Mouse (Mus musculus) C2C12 (cell line): Measurements from ENCODE around the gene Fam117a. TPM values are rescaled to one million over a fixed set of nuclear protein-coding genes. Genes with fewer than 3 reads are reported as not detected.

ENCODE experiments used
- H3K27me3 ChIP-seq: one replicate; pipeline ENCODE4 v1.6.1; 2011; ENCODE audit not compliant: control insufficient read depth, insufficient read depth, insufficient read length
- H3K36me3 ChIP-seq: one replicate; pipeline ENCODE4 v1.6.1; 2011; ENCODE audit not compliant: control insufficient read depth, insufficient read depth
- H3K4me3 ChIP-seq: one replicate; pipeline ENCODE4 v1.5.1; 2011; ENCODE audit warnings: mild to moderate bottlenecking, control low read depth; ENCODE audit not compliant: poor library complexity, insufficient read depth, severe bottlenecking
- H3K79me2 ChIP-seq: one replicate; pipeline ENCODE4 v1.6.1; 2011; ENCODE audit not compliant: control insufficient read depth, insufficient read depth
- H3K79me3 ChIP-seq: one replicate; pipeline ENCODE4 v1.6.1; 2011; ENCODE audit warnings: low read depth, control low read depth
- H3ac ChIP-seq: one replicate; pipeline ENCODE3; 2011; ENCODE audit warnings: low read depth; ENCODE audit not compliant: control insufficient read depth, insufficient read length
- CEBPB ChIP-seq: IDR thresholded peaks from one replicate; pipeline ENCODE4 v1.6.1; 2011; ENCODE audit warnings: low read depth, mild to moderate bottlenecking, control low read depth, moderate library complexity
- CTCF ChIP-seq: IDR thresholded peaks from one replicate; pipeline ENCODE4 v1.5.1; 2011; ENCODE audit not compliant: control insufficient read depth, insufficient read depth, insufficient read length
- FOSL1 ChIP-seq: IDR thresholded peaks from one replicate; pipeline ENCODE4 v1.8.0; 2011; ENCODE audit warnings: mild to moderate bottlenecking, low read length; ENCODE audit not compliant: poor library complexity, insufficient read depth, severe bottlenecking
- MAX ChIP-seq: IDR thresholded peaks from one replicate; pipeline ENCODE4 v1.6.1; 2011; ENCODE audit warnings: mild to moderate bottlenecking, control low read depth
- MYOD1 ChIP-seq: IDR thresholded peaks from one replicate; pipeline ENCODE4 v1.6.1; 2011; ENCODE audit warnings: low read depth; ENCODE audit not compliant: control insufficient read depth, insufficient read length
- MYOG ChIP-seq: IDR thresholded peaks from one replicate; pipeline ENCODE4 v1.6.1; 2011; ENCODE audit not compliant: control insufficient read depth, insufficient read length; ENCODE audit errors: extremely low read depth
- USF1 ChIP-seq: IDR thresholded peaks from one replicate; pipeline ENCODE4 v1.6.1; 2011; ENCODE audit warnings: low read depth, mild to moderate bottlenecking, control low read depth, moderate library complexity
- polyA plus RNA-seq: library from polyadenylated mRNA; unstranded; fragments of >200 nt; fragmentation: generic; extraction: Trizol; gene quantifications from one replicate; pipeline ENCODE4 v1.2.1, GENCODE M21; 2012; ENCODE audit warnings: missing spikeins

The Fam117a gene
- polyA plus RNA-seq, 1 experiment: 7.7 TPM

GRCm38 (mm10) chr11:95371182-95371581 is 34.4 kb downstream of the Fam117a start:
- TF ChIP-seq MYOD1 (no peak), CTCF (no peak), CEBPB (no peak), USF1 (no peak), MYOG (no peak), FOSL1 (no peak), MAX (no peak)
- Histone ChIP-seq H3K79me3 (no peaks in the 10 kb centered on the region), H3K4me3 (no peak overlapping the region), H3K36me3 (no peaks in the 10 kb centered on the region), H3K79me2 (no peaks in the 10 kb centered on the region), H3K27me3 (no peaks in the 10 kb centered on the region), H3ac (no peak overlapping the region)

DNA sequence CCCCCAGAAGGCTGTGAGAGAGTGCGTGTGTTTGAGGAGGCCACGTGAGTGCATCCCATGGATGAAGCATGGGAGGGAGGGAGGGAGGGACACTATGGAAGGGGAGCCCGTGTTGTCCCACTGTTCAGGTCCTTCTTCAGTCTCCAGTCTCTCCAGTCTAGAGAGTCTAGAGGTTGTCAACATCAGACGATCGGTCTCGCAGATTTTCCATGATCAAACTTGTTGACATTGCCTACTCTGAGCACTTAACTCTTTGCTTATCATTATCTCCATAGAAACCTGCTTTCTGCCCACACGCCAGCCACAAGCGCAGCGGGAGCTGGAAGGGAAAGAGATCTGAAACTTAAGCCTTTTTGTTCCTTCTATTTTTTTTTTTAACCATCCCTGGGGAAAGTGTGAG is 42.1 kb downstream of the Fam117a start:
- Histone ChIP-seq H3K36me3 (no peaks in the 10 kb centered on the region), H3K79me2 (no peaks in the 10 kb centered on the region), H3K79me3 (no peaks in the 10 kb centered on the region), H3K27me3 (no peaks in the 10 kb centered on the region), H3K4me3 (no peak overlapping the region), H3ac (no peak overlapping the region)
- TF ChIP-seq MYOD1 (no peak), USF1 (no peak)

GRCm38 (mm10) chr11:95379552-95379951 is 42.7 kb downstream of the Fam117a start:
- no peaks in the 10 kb centered on the region for H3K36me3 ChIP-seq
- no peaks in the 10 kb centered on the region for H3K79me3 ChIP-seq
- TF ChIP-seq FOSL1: no peak
- TF ChIP-seq MYOG: no peak
- TF ChIP-seq MYOD1: no peak
- TF ChIP-seq USF1: no peak
- no peak for TF ChIP-seq MAX
- no peak for TF ChIP-seq CEBPB
- TF ChIP-seq CTCF: no peak
- no peak overlapping the region for H3K4me3 ChIP-seq
- H3K79me2 ChIP-seq: no peaks in the 10 kb centered on the region
- no peaks in the 10 kb centered on the region for H3K27me3 ChIP-seq
- H3ac ChIP-seq: no peak overlapping the region

DNA sequence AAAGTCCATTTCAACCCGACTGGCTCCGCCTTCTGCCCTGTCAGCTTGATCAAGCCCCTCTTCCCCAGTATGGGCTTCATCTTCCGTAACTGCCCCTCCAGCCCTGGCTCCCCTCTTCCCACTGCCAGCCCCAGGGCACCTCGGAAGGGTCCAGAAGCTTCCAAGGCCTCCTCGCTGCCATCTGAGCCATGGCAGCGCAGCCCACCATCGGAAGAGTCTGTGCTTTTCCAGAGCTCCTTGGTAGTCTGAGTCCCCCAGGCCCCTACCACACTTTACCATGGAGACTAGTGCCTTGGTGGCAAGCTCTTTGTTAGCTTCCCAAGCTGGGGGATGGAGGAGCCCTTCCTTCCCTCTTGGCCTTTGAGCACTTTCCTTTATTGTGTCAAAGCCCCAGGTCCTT is 43.9 kb downstream of the Fam117a start:
- no peaks in the 10 kb centered on the region for H3K27me3 ChIP-seq
- no peak overlapping the region for H3K4me3 ChIP-seq
- peaks cover 10% of the 10 kb centered on the region for H3K79me2 ChIP-seq
- TF ChIP-seq CTCF: no peak
- TF ChIP-seq USF1: no peak
- no peak for TF ChIP-seq MYOD1
- TF ChIP-seq FOSL1: no peak
- no peaks in the 10 kb centered on the region for H3K36me3 ChIP-seq
- peaks cover 8% of the 10 kb centered on the region for H3K79me3 ChIP-seq
- no peak overlapping the region for H3ac ChIP-seq

GRCm38 (mm10) chr11:95381146-95381545 is 44.3 kb downstream of the Fam117a start:
- Histone ChIP-seq H3K79me2 (peaks cover 15% of the 10 kb centered on the region), H3ac (no peak overlapping the region), H3K27me3 (no peaks in the 10 kb centered on the region), H3K4me3 (no peak overlapping the region), H3K79me3 (peaks cover 12% of the 10 kb centered on the region), H3K36me3 (no peaks in the 10 kb centered on the region)
- TF ChIP-seq USF1: no peak

- H3K4me3 ChIP-seq: no peak overlapping the region
- H3K27me3 ChIP-seq: no peaks in the 10 kb centered on the region
- peaks cover 16% of the 10 kb centered on the region for H3K79me3 ChIP-seq
- no peak for TF ChIP-seq MAX
- TF ChIP-seq MYOD1: no peak
- no peak for TF ChIP-seq FOSL1
- no peak for TF ChIP-seq USF1
- TF ChIP-seq CEBPB: no peak
- TF ChIP-seq MYOG: no peak
- TF ChIP-seq CTCF: no peak
- H3K79me2 ChIP-seq: peaks cover 31% of the 10 kb centered on the region
- H3ac ChIP-seq: no peak overlapping the region
- peaks cover 22% of the 10 kb centered on the region for H3K36me3 ChIP-seq
Measured at GRCm38 (mm10) chr11:95383331-95383986, 46.6 kb downstream of the Fam117a start.
